Mouse (Mus musculus): ENCODE results near the gene Tceal3. TPM values are rescaled to one million over a fixed set of nuclear protein-coding genes. Genes with fewer than 3 reads are reported as not detected.
"Not testable (repeated sequence)": the region's sequence is repeated elsewhere in the genome, so short reads cannot be mapped to it uniquely, and the experiment has no call there.

Gene Tceal3
- 9.5 and 14.9 TPM in 2 replicates for polyA plus RNA-seq (2012; rRNA removed)

- DNase-seq (ENCODE audit: low read depth), result no peak
These were observed at the start of gene Tceal3 for GRCm38 (mm10) chrX:136590199-136590896. Tceal3 (plus strand) TSS chrX:136590842.

GRCm38 (mm10) chrX:136543956-136544355 lies 46.7 kb upstream of the Tceal3 start, which contains the start of gene Kir3dl2:
Kir3dl2 (minus strand) TSS chrX:136544056.
- not testable (repeated sequence) for DNase-seq (ENCODE audit: low read depth)

- not testable (repeated sequence) for DNase-seq (ENCODE audit: low read depth)
These were observed 21.5 kb upstream of the Tceal3 start for GRCm38 (mm10) chrX:136569094-136569493.

GRCm38 (mm10) chrX:136584617-136585016 lies 6.0 kb upstream of the Tceal3 start:
- DNase-seq (ENCODE audit: low read depth), result no peak

- no peak for DNase-seq (ENCODE audit: low read depth)
These were observed 235 bp downstream of the Tceal3 start for GRCm38 (mm10) chrX:136590897-136591257.

GRCm38 (mm10) chrX:136599416-136599815 lies 8.8 kb downstream of the Tceal3 start:
- no peak for DNase-seq (ENCODE audit: low read depth)

GRCm38 (mm10) chrX:136606951-136607350 lies 16.3 kb downstream of the Tceal3 start:
- DNase-seq (ENCODE audit: low read depth), result no peak

- no peak for DNase-seq (ENCODE audit: low read depth)
These were observed 16.8 kb downstream of the Tceal3 start for GRCm38 (mm10) chrX:136607395-136607794.

- no peak for DNase-seq (ENCODE audit: low read depth)
These were observed 20.7 kb downstream of the Tceal3 start for GRCm38 (mm10) chrX:136611346-136611745.

- DNase-seq (ENCODE audit: low read depth), result not testable (repeated sequence)
These were observed 25.2 kb downstream of the Tceal3 start for GRCm38 (mm10) chrX:136615889-136616288.

- DNase-seq (ENCODE audit: low read depth), result no peak
These were observed 34.4 kb downstream of the Tceal3 start for GRCm38 (mm10) chrX:136624905-136625569.

- DNase-seq (ENCODE audit: low read depth), result no peak
These were observed 35.3 kb downstream of the Tceal3 start for GRCm38 (mm10) chrX:136625959-136626358.

GRCm38 (mm10) chrX:136635116-136635515 lies 44.5 kb downstream of the Tceal3 start:
- DNase-seq (ENCODE audit: low read depth), result no peak

GRCm38 (mm10) chrX:136639754-136640153 lies 49.1 kb downstream of the Tceal3 start:
- DNase-seq (ENCODE audit: low read depth), result no peak

GRCm38 (mm10) chrX:136645857-136646256 lies 55.2 kb downstream of the Tceal3 start:
- not testable (repeated sequence) for DNase-seq (ENCODE audit: low read depth)

- no peak for DNase-seq (ENCODE audit: low read depth)
These were observed 75.7 kb downstream of the Tceal3 start for GRCm38 (mm10) chrX:136666281-136666706.

GRCm38 (mm10) chrX:136666762-136667464 lies 76.3 kb downstream of the Tceal3 start:
- not testable (repeated sequence) for DNase-seq (ENCODE audit: low read depth)

GRCm38 (mm10) chrX:136668794-136669193 lies 78.2 kb downstream of the Tceal3 start:
- DNase-seq (ENCODE audit: low read depth), result no peak

GRCm38 (mm10) chrX:136680989-136681388 lies 90.3 kb downstream of the Tceal3 start:
- no peak for DNase-seq (ENCODE audit: low read depth)

GRCm38 (mm10) chrX:136691606-136692293 lies 101.1 kb downstream of the Tceal3 start:
- DNase-seq (ENCODE audit: low read depth), result not testable (repeated sequence)

GRCm38 (mm10) chrX:136692294-136692675 lies 101.6 kb downstream of the Tceal3 start:
- DNase-seq (ENCODE audit: low read depth), result no peak

GRCm38 (mm10) chrX:136693196-136693595 lies 102.6 kb downstream of the Tceal3 start:
- DNase-seq (ENCODE audit: low read depth), result no peak

Data from gonadal fat pad, adult 2 months (tissue).